Mouse (Mus musculus) monocyte, adult 5-6 weeks (primary cell): ENCODE results near the gene Tbx10. TPM values are rescaled to one million over a fixed set of nuclear protein-coding genes. Genes with fewer than 3 reads are reported as not detected.

Experiments used
- ATAC-seq: fragments of 153-309, 156-312 bp; replicated peaks from 2 replicates; pipeline ENCODE4 v1.8.0; 2017; ENCODE audit warnings: mild to moderate bottlenecking; ENCODE audit not compliant: low TSS enrichment, insufficient number of reproducible peaks, severe bottlenecking, poor library complexity, low FRiP score
- total RNA-seq: library from RNA; stranded (forward); fragments of 200-1000, 200-491, 200-594 nt; gene quantifications from 3 replicates; pipeline ENCODE4 v1.2.3, GENCODE M21; 2017

The Tbx10 gene
- total RNA-seq, 1 experiment from 2014 or later = not detected

DNA sequence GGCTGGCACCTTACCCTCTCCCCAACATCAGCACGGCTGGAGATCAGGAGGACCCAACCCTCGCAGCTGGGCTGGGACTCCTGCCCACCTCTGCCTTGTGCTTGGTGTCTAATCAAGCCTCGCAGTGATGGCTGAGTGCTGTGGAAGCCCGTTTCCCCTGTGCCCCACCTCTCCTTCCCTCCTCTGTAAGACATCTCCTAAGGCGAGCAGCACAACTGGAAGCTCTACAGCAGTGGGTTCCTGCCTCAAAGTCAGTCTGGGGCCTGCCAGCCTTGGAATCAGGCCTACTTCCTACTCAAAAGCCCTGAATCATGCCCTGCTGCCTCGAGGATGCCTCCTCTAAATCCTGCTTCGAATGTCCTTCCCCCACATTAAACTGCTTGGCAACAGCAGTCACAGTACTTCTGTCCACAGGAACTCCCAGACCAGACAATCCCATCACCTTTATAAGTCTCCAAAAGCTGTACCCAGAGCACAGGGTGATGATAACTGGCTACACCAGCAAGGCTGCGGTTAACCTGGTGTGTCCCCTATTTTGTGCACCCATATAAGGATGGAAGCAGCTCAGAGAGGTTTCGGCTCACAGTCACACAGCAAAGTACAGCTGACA is 6.7 kb downstream of the Tbx10 start:
- ATAC-seq = no peak

DNA sequence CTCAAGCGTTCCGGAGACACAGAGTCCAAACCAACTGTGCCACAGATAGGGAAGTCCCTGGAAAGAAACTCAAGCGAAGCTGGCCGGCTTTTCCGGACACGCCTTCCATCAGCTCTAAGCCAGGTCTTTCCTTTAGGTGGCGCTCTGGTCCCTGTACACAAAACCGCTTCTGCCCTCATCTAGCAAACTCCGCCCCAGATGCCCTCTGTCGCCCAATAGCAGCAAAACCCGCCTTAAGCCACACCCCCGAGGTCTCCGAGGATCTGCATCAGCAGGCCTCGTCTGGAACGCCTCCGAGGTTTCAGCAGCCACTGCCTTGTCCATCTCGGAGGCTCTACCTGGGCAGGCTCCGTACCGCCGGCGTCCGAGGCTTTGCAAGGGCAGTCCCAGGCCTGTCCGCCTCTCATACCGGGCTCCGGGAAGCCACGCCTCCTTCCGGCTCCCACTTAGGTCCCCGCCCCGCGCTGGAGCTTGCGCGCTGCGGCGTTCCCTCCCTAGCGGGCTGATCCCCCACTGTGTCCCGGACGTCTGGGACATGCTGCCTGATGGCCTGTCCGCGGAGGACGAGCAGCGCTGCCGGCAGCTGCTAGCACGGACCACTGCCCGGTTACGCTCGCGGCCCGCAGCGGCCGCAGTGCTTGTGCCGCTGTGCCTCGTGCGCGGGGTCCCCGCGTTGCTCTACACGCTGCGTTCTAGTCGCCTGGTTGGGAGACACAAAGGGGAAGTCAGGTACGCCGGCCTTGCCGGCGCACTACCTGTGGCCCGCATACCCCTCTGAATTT is 7.8 kb downstream of the Tbx10 start, which contains the start of the genes Nudt8 and Gm49405:
Nudt8 (plus strand) TSS at position 462 of the 782 bp plus-strand sequence.
Gm49405 (plus strand) TSS at position 508 of the 782 bp plus-strand sequence.
- ATAC-seq = peak; percentile 88

DNA sequence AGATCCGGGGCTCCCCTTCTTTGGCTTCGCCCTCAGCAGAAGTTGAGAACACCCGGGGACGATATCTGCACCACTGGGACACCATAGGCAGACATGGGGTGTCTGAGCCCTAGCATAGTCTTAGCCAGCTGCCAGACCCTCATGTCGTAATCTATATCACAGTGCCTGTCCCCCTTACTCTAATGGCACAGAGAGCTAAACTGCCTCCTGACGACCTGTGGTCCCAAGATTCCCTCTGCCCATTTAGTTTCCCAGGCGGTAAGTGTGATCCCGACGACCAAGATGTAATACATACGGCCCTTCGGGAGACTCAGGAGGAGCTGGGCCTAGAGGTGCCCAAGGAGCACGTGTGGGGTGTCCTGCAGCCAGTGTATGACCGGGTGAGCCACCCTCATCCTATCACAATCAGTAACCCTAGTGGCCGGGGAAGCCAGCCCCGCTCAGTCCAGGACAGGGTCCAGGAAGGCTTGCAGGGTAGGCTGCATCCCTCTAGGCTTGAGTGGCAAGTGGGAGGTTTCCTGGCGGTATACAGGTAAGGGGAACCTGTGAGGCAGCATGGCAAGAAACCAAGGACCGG is 8.5 kb downstream of the Tbx10 start:
- ATAC-seq = no peak

DNA sequence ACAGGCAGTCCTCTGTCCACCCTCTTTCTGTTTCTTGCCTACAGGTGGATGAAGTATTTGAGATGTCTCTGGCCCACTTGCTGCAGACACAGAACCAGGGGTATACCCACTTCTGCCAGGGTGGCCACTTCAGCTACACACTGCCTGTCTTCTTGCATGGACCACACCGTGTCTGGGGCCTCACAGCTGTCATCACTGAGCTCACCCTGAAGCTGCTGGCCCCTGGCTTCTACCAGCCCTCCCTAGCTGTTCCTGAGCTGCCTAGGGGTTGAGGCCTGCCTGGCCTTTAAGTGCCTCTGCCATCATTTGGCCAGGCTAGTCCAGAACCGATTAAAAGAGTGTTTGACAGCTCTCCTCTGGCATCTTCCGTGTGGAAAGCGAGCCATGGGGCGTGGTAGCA is 9.2 kb downstream of the Tbx10 start:
- ATAC-seq = no peak

DNA sequence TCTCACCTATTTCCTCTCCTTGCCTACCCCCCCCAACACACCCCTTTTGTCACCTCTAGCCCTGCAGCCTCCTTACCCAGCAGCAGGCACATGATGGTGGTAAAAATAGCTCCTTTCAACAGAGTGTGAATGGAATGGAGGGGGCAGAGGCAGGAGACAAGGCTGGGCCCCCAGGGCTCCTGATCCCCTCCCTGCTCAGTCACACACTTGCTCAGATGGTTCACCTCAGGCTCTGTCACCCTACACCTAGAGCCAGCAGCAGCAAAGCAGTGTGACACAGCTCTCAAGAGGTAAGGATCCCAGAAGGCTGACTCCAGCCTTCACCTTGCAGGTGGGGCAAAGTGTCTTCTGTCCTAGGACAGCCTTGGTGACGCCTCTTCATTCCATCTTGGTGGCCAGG is 10.6 kb downstream of the Tbx10 start, which contains the start of gene Doc2g:
Doc2g (plus strand) TSS at position 202 of the 400 bp plus-strand sequence.
- no peak for ATAC-seq

DNA sequence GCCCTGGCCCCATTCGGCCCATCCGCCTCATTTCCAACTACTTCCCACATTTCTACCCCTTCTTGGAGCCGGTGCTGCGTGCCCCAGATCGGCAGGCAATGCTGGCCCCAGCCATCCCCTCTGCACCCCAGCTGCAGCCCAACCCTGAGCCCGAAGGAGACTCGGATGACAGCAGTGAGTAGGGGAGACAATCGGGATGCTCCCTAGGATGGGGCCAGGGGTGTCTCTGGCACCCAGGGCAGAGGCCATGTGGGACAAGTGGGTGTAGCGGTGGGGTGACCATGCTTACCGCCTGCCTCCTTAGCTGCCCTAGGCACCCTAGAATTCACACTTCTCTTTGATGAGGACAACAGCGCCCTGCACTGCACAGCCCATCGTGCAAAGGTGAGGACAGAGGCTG is 11.1 kb downstream of the Tbx10 start:
- no peak for ATAC-seq

DNA sequence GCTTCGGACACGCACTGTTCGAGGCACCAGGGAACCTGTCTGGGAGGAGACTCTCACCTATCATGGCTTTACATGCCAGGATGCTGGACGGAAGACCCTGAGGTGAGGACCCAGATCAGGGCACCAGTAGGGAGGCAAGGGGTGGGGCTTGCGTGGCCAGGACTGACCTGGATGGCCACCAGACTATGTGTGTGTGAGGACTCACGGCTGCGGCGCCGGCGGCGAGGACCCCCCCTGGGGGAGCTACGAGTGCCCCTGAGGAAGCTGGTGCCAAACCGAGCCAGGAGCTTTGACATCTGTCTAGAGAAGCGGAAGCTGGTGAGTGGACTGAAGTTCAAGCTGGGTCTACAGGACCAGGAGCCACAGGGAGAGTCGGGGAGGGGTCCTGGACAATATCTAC is 11.8 kb downstream of the Tbx10 start:
- ATAC-seq = no peak

DNA sequence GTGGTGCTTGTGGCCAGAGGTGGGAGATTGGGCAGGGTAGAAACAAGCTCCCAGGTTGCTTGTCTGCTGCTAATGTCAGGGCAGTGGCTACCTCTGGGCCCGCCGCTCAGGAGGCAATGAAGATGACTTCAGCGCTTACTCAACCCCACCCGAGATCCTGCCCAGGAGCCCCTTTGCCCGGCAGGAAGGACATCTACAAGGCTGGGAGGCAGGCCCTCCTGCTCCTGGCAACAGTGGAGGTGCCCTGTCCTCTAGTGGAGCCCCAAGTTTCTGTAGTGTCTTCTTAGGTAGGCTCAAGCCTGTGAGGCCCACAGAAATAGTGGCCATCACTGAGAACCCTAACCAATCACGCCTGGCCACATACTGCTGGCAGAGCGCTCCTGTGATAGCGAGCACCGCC is 12.5 kb downstream of the Tbx10 start:
- ATAC-seq = no peak

DNA sequence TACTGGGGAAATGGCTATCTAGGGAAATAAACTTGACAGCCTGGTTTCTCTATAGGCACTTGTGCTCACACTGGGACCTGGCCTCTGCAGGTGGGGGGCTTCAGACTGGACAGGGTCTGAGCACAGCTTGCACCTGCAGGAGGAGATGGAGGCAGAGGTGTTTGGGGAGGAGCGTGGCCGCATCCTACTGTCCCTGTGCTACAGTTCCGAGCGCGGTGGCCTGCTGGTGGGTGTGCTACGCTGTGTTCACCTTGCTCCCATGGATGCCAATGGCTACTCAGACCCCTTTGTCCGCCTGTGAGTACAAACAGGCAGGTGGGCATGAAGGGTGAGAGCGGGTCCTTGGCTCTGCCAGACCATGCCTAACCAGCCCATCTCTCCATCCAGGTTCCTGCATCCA is 13.4 kb downstream of the Tbx10 start:
- no peak for ATAC-seq

DNA sequence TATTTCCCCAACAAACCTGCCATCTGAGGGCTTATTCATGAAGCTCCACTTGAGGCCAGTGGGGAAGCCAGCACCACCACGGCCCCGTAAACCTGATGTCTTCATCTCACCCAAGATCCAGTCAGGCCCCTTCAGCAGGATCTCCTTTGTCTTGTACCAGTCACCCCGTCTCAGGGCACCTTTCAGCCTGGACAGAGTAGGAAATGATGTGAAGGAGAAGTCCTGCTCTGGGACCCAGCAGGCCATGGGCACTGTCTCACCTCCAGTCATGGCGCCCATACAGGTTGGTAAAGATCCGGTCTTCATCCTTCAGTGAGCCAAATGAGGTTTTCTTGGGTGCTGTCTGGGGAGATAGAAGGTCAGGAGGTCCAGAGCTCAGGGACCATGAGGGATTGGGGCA is 18.5 kb downstream of the Tbx10 start:
- ATAC-seq = no peak

DNA sequence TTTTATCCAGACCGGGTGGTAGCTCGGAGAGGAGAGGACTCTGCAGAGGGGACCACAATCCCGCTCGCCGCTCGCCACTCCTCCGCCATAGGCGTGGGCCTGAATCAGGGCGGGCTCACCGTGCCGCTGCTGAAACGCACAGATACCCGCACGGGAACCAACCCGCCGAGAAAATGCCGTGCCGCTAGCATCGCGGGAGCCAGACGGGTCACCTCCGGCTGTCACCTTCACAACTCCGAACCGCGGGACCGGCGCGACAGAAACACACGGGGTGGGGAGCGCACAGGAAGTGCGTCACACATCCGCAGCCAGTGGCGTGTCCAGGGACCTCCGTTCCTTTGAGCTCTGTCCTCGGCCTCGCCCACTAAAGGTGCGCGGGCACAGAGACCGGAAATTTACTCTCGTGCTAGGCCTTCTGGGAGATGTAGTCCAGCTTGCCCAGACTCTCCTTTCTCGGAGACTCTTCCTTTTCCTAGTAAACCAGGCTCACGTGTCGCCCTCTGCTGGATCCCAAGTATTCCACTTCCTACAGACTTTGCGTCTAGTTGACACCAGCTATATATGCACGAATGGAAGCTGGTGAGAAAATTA is 20.0 kb downstream of the Tbx10 start, which contains the start of gene Ndufv1:
Ndufv1 (minus strand) TSS at position 375 of the 591 bp plus-strand sequence.
- ATAC-seq = peak; percentile 93

DNA sequence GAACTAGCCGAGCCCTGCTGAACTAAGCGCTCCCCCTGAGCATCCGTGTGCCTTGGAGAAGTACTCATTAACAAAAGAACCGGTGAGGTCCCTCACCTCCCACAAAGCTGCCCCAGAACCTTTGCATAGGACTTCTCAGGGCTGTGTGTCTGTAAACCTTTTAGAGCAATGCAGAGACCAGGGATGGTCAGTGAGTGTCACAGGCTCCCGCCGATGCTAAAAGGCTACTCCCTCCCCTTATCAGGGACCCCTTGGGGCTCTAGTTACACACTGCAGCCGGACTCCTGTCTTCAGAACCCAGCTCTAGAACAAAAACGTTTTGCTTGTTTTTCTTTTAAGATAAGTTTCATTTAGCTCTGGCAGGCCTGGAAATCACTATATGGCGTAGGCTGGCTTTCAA is 20.5 kb downstream of the Tbx10 start:
- ATAC-seq = peak; percentile 8; the same call in 1 of the 2 replicates

DNA sequence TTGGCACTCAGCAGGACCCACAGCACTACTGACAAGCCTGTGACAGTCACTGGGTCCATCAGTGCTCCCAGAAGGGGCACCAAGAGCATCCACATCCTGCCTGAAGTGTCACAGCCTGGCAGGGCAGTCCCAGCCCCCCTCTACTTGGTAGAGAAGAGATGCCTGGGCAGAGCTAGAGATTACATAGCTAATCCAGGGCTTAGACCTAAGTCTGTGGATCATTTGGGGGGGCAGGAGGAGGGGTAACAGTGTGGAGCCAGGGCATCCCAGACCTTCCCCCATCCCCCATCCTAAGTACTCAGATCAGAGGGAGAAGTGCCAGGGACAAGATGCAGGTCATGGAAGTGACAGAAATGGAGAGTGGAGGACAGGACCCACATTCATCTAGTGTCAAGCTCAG is 22.2 kb downstream of the Tbx10 start:
- ATAC-seq = no peak

DNA sequence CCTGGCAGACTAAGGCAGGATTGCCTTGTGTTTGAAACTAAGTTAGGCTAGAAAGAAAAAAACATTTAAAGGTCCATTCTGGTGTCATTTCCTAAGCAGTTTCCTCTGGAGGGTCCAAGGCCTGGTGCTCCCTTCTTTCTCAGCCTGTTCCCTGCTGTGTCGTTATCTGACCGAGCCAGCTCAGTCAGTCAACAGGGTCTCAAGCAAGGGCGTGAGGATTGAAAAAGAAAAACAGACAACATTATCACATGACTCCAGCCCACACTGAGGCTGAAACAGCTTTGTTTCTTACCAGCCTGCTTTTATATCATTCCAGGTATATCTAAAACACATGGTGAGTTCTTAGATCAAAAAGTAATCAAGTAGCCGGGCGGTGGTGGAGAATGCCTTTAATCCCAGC is 23.1 kb downstream of the Tbx10 start:
- ATAC-seq = no peak

DNA sequence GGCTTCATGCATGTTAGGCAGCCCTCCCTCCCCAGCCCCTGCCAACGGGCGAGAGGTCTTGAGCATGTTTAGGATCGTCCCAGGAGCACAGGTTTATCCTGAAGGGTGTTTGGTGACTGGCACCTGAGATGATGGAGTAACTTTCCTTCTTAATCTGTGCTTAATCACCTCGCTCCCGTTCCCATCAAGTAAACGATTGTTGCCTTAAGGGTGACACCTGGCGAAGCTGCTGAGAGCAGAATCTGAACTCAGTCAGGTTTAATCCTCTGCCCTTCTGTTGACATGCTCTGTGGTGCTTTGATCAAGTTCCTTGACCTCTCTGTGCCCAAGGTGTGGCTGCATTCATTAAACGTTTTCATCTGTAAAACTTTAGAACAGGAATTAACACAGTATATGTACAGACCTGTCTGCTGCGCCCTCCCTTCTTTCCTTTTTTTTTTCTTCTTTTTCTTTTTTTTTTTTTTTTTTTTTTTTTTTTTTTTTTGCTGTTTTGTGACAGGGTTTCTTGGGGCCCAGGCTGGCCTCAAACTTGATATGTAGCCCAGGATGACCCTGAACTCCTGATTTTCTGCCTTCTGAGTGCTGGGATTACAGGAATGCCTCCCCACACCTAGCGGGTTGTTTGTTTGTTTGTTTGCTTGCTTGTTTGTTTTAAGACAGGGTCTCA is 25.5 kb downstream of the Tbx10 start:
- no peak for ATAC-seq

DNA sequence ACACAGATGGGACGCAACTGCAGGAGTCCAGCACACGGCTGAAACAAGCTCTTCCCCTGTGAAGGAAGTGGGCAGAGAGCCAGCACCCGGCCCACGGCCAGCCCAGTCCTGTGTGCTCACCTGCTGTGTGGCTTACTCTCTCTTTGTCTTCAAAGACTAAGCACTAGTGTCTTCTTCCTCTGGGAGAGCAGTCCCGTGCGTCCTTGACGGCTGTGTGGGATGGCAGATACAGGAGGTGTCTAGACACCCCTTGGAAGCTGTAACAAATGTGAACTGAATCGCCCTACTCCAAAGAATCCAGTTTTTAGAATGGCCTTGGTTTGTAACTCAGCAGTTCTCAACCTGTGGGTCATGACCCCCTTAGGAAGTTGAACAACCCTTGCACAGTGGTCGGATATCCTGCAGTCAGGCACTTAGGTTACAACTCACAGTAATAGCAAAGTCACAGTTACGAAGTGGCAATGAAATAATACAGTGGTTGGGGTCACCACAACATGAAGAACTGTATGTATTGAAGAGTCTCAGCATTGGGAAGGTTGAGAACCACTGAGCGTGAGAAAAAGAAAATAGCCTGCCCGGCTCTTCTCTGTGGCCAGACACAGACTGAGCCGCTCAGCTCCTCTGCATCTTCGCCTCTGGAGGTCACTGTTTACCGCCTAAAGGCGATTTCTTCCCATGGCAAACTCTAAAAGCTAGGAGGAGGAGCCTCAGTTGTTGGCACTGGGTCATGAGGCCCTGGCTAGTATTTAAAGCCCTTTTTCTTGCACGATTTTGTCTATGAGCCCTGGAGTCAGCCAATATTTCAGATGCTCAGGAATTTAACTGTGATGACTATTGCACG is 26.4 kb downstream of the Tbx10 start:
- ATAC-seq = peak; percentile 83

DNA sequence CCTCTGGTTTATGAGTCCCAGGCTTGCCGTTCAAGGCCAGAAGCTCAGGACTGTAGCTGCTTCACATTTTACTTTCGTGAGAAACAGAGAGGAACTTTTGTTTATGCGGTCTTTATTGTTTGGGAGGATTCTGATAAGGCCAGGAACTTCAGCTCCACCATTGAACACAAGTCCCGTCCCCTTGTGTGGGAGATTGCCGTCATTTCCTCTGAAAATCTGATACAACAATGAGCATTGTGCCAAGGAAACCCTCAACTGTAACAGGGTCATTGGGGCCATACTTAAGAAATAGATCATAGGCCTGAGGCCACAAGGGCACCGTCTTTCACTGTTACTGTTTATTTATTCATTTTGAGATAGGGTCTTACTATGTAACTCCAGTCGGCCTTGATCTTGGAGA is 30.6 kb downstream of the Tbx10 start:
- no peak for ATAC-seq

DNA sequence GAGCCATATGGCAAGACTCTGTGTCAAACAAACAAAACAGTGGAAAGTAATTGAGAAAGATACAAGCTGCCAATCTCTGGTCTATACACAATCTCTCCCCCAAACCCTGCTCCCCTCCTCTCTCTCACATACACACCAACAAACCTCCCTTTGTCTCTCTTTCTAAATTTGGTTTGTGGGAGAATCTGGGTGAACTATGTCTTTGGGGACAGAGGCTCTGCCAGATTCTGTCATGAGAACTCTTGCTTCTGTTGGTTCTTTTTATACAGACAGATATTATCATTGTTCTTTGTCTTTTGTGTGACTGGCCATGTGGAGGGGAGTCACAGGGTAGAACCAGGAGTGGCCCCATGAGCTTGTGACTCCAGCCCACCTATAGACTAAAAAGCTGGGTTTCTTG is 35.0 kb downstream of the Tbx10 start:
- no peak for ATAC-seq
